Mouse (Mus musculus) cerebellum, adult 2 months (tissue): Measurements from ENCODE around the gene Unc50.

Source experiments
- CTCF ChIP-seq: fragments of 200-500 bp; IDR thresholded peaks from 2 replicates; pipeline ENCODE4 v1.5.1; 2011; ENCODE audit warnings: low read depth, mild to moderate bottlenecking, control low read depth, low read length, moderate library complexity, borderline replicate concordance; ENCODE audit not compliant: insufficient read depth
- POLR2A ChIP-seq: fragments of 200-500 bp; IDR thresholded peaks from 2 replicates; pipeline ENCODE4 v1.6.1; 2011; ENCODE audit warnings: low read length, control low read depth, borderline replicate concordance; ENCODE audit not compliant: insufficient read depth

DNA sequence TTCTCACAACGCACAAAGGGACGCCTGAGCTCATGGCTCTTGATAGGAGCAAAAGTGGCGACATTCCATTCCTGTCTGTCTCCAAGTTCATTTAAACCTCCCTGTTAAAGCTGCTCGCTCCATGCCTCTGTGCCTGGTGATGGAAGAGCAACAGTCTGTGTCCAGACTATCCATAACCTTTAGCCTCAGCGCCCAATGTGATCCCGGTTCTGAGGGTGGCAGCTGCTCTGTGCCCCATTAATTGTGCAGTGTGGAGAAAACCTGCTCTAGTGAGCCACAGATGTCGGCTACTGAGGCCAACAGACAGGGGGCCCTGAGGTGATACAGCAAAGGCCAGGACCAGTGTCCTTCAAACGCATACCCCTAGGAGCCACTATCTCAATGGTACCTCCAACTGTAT is 30.2 kb upstream of the Unc50 start:
- TF ChIP-seq CTCF (no peak), POLR2A (no peak)
